Mouse (Mus musculus): ENCODE data around the gene Zmynd8.

Zmynd8 gene

DNA sequence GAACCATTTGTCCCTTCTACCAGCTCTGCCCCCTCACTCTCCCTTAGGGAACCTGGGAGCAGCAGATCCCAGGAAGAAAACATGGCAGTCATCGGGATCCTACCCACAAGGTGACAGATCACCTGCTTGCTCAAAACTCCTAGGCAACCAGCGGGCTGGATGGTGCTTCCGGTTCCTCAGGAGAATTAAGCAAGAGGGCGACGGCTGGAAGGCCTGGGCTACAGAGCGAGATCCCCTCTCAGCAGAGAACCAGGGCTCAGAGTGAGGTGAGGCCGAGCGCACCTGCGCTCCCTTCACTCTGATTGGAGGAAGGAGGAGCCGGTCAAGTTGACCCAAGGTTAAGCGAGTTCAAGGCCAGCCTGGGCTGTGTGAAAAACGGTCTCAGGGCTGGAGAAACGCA, 2.6 kb downstream of the Zmynd8 start:
- no peak for DNase-seq (ENCODE audit: low spot score)

DNA sequence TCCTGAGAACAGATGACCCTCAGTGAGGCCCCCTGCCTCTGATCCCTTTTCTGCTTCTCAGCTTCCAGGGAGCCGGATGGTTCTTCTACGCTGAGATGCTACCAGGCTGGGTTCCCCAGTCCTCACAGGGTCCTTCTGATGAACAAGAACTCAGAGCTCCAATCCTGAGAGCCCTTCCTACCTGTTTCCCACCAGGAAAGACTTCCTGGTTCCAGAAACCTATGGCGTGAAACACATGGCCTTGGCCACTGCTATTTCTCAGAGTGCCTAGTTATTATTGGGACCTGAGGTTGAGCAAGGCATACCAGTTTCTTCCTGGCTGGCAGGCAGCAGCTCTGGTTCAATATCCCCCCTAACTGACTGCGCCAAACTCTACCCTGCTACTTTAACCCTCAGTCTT, 3.1 kb downstream of the Zmynd8 start:
- no peak for DNase-seq (ENCODE audit: low spot score)

DNA sequence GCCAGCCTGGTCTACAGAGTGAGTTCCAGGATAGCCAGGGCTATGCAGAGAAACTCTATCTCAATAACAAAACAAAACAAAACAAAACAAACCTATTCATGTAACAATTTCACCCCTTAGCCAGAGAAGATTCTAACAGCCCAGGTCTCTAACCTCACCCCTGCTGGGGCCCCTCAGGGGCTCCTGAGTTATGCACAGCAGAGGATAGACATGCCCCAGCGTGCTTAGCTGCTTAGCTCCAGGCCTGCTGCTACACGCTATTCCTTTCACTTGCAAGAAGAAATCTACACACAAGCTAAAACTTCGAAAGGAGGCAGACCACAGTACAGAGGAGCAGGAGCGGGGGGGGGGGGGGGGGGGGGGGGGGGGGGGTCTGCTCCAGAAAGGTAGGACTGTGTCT, 4.3 kb downstream of the Zmynd8 start:
- DNase-seq (ENCODE audit: low spot score), result no peak

DNA sequence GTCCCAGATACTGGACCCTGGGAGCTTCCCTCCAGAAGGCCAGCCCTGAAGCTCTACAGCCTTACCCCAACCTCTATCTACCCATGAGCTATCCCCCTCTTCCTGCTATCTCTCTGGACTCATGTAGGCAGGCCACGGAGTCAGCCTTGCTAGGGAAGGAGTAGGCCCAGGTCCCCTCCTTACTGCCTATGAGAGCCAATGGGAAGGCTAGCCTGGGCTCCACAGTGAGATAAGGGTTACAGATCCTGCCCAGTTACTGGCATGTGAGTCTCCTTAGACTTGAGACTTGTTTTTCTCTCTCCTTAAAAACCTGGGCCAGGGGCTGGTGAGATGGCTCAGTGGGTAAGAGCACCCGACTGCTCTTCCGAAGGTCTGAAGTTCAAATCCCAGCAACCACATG, 5.6 kb downstream of the Zmynd8 start:
- no peak for DNase-seq (ENCODE audit: low spot score)

DNA sequence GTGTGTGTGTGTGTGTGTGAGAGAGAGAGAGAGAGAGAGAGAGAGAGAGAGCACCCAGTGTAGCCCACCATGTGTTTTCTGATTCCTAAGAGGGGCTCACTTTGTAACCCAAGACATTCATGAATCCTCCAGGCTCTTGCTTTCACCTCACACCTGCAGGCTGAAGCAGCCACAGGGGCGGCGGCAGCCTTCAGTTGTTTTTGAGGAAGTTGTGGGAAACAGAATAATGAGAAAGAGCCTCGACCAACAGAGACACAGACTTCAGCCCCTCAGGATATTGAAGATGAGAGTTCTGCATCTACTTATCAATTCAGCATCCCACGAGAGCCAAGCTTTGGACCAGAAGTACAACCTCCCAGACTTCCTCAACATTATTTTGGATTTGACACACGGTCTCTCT, 6.2 kb downstream of the Zmynd8 start:
- no peak for DNase-seq (ENCODE audit: low spot score)

DNA sequence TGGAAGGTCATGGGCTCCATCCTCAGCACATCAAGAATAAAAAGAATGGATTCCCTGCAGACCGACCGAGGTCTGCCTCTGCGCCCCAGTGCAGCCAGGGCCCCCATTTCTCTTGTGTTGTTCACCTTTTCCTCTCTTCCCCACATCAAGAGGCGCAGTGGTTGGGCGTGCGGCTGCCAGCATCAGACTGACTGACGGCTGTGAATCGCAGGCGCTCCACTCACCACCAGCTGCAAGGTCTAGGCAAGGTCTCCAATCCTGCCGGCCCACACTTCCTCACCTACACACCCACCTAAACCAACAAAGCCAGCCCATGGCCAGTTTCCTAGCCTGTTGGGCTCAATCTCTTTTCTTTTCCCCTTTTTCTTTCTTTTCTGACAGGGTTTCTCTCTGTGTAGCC, 8.4 kb downstream of the Zmynd8 start:
- DNase-seq (ENCODE audit: low spot score), result no peak

DNA sequence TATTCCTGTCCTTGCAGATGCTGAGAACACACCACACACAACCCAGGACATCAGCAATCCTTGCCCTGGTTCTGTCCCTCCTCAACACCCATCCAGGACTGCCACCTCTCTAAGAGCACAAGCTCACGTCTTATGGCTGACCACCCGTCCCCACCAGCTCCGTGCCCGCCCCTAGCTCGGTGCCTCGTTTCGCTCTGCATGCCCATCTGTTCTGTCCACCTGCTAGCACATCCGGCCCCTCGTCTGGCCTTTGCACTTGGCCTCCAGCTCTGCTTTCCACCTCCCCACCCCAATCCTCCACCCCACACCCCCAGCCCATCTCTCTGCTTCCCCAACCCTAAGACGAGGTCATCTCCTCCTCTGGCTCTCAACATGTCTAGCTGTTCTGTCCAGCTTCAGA, 8.9 kb downstream of the Zmynd8 start:
- no peak for DNase-seq (ENCODE audit: low spot score)

DNA sequence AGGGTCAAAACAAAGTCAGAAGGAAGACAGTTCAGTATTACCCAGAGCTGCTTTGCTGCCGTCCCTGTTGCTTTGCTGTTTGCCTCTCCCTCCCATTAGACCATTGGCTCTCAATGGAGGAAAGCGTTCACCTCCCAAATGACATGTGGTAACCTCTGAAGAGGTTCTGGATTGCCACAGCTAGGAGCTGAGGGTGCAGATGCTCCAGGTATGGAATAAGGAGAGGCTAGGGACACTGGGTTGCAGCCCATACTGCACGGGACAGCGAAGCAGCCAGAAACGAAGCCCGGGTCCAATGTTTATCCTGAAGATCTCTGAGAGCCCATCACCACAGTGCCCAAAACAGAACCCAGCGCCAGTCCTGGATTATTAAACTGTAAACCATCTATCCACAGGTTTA, 9.6 kb downstream of the Zmynd8 start:
- no peak for DNase-seq (ENCODE audit: low spot score)

DNA sequence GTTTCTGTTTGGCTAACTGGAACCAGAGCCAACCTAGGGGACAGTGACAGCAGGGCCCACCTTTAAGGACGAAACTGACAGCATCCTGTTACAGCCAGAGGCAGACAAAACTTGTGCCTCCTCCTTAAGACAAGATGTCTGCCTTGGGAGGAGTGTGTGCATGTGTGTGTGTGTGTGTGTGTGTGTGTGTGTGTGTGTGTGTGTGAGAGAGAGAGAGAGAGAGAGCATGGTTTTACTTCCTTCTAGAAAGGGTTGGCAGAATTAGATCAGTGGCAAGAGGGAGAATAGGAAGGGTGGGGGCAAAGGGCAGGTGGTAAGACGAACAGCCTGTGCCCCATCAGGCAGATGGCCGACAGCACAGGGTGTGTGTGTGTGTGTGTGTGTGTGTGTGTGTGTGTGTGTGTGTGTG, 10.0 kb downstream of the Zmynd8 start:
- DNase-seq (ENCODE audit: low spot score), result no peak

DNA sequence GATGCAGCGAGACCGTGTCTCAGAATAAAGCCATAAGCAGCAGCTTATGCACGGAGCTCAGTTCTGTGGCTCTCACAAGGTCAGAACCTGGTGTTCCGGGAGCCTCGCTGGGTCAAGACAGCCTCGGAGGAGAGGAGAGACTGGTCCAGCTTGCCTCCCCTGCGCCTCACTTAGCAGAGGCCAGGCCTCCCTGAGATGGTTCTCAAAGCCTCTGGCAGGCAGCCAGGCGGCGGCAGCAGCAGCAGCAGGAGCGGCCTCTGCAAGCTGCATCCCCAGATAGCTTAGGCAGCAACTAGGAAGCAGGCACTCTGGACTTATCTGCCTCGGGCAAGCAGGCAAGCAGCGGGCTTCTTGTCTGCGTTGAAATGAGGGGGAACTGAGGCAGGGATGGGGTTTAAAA, 10.4 kb downstream of the Zmynd8 start:
- peak; percentile 71 for DNase-seq (ENCODE audit: low spot score)

DNA sequence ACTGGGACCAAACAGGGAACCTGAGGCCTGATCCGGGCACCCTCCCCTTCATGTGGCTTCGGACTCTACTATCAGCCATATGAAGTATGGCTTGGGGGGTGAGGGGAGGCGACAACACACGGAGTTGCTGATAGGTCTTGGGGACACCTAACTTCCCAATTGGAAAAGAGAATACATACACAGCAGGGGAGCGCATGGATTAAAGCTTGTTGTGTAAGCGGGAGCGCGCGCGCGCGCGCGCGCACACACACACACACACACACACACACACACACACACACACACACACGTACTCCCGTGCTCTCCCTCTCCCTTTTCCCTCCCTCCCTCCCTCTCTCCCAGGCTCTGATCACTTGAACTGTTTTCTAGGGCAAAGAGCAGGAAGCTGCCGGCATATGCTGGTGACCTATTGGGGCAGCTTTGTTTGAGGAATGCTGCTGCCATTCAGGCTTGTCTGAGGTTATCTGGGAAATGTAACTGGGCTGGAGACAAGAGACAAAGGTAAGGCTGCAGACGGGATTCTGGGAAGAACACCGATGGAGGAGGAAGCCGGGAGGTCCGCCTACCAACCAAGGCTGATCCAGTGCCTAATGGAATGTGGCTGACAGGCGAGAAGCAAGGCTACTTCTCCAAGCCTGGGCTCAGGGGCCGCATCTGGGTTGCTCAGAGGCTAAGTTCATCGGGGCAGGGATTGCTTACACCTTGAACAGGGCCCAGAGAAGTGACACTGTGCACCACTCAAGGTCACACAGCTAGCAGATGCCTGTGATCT, 11.8 kb downstream of the Zmynd8 start:
- DNase-seq (ENCODE audit: low spot score), result peak; percentile 69

DNA sequence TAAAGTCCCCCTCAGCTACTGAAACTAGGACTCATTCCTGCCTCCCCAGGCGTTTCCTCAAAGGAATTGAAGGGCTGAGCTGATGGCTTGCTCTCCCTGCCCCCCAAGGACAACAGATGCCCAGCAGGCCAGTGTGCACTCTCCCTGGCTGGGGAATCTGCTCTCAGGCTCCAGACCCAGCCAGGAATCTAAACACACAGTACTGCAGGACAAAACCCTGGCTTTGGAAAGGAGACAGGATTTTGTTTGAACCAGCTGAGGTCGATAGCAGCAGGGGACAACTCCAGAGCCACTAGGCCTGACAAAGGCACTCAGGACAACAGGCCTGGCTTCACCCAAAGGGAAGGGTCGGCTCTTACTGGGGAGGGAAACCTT, 12.3 kb downstream of the Zmynd8 start:
- DNase-seq (ENCODE audit: low spot score), result peak; percentile 51

DNA sequence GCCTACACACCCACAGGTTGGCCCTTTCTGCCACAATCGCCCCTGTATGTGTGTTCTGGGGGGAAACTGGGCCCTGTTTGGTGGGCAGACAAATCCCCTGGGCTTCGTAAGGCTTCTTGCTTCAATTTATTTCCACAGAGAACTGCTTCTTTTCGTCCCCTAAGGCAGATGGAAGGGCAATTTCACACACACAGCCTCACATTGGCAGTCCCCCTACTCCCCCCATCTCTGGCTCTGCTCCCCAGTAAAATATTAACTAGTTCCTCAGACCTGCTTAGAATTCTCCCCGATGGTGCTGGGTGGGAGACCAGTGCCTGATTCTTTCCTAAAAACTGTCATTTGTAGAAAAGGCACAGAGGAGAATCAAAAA, 12.9 kb downstream of the Zmynd8 start:
- DNase-seq (ENCODE audit: low spot score), result no peak

DNA sequence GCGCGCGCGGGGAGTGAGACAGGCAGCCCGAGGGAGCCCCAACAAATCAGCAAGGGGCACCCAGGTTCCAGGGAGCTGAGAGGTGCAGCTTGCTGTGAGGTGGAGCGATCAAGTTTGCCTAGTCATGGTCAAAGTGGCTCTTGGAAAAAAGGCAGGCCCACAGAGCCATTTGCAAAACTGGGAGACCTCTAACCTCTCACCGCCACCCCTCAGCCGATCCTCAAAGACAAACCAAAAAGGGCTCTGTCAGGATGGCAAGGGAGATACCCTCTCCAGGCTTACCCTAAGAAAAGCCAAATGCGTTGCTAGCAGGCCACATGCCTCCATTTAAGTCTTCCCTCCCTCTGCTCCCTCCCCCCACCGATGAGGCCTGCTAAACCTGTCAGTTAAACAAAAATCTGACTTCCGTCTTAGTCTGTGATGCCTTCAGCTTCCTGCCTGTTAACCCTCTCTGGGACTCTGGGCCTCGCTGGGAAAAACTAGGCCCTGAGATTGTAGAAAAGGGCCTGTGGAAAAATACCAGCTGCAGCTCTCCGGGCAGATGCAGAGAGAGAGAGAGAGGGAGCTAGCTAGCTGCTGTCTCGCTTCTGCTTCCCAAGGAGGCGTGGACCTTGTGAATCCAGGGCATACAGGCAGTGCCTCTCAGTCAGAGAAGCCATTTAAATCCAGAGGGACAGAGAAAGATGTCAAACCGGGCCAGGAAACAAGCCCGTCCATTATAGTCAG, 13.4 kb downstream of the Zmynd8 start:
- peak; percentile 67 for DNase-seq (ENCODE audit: low spot score)

DNA sequence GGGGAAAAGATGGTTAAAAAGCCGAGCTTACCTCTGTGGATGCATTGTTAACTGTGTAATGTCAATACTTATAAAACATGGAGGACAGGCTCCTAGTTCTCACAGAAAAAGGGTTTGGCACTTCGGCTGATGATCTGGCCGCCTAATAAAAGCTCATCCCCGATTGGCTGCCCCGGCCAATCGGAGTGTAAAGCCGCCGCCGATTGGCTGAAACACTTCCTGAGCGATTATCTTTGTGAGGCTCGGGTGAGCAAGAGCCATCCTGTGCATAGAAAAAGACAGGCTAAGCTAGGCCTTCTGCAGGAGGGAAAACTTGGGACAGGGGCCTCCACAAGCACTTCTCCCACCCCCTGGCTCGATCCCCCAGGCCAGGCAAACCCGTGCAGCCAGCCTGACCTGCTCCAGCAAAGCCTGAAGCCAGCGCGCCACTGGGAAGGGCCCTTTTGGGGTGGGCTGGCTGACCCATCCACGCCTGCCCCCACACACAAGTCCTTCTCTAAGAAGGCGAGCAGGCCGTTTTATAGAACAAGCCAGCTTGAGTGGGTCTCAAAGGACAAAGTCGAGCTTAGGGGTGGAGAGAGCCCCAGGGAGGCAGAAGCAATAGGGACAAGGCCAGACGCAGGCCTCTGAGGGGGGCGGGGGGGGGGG, 14.1 kb downstream of the Zmynd8 start:
- peak; percentile 98 for DNase-seq (ENCODE audit: low spot score)

DNA sequence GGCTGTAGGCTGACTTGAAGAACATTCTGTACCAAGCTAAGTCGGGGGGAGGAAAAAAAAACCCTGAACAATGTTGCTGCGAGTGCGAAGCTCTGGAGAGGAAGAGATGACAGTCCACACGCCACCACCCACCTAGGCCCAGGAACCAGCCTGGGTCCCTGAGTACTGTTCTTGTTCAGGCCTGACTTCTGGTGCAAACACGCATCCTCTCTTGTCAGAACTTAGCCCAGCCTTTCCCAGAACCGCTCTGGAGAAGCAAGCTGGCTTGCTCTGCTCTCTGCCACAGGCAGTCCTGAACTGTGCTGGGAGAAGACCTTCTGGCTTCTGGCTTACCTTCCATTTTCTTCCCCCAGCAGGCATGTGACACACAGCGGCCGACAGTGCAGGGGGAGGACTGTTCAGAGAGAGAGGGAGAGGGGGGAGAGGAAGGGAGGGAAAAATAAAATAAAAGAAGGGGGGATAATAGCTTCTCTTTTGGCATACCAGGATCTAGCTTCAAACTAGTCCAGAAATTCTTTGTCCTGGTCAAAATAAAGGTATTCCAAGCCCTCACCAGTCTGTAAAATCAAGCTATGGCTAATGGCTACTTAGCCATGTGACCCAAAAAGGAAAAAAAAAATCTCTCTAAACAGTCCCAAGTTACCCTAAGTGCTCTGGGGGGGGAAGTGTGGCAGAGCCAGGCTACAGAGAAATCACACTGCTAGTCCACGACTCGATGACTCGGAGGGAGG, 14.8 kb downstream of the Zmynd8 start:
- DNase-seq (ENCODE audit: low spot score), result no peak

DNA sequence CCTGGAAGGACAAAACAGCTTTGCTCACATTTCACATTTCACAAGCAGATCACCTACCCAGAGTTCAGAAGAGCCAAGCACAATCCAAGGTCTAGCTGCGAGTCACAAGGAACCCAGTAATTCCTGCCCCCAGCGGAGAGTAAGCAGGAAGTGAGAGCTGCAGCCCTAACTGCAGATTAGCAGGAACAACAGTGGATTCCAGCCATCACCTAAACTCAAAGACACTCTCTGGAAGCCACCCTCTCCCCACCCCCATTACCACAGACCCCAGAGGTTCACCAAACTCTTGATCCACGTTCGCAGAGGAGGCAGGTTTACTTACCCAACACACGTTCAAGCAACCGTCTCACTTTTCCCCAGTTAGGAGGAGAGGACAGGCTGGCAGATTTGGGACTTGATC, 15.8 kb downstream of the Zmynd8 start:
- DNase-seq (ENCODE audit: low spot score), result no peak

DNA sequence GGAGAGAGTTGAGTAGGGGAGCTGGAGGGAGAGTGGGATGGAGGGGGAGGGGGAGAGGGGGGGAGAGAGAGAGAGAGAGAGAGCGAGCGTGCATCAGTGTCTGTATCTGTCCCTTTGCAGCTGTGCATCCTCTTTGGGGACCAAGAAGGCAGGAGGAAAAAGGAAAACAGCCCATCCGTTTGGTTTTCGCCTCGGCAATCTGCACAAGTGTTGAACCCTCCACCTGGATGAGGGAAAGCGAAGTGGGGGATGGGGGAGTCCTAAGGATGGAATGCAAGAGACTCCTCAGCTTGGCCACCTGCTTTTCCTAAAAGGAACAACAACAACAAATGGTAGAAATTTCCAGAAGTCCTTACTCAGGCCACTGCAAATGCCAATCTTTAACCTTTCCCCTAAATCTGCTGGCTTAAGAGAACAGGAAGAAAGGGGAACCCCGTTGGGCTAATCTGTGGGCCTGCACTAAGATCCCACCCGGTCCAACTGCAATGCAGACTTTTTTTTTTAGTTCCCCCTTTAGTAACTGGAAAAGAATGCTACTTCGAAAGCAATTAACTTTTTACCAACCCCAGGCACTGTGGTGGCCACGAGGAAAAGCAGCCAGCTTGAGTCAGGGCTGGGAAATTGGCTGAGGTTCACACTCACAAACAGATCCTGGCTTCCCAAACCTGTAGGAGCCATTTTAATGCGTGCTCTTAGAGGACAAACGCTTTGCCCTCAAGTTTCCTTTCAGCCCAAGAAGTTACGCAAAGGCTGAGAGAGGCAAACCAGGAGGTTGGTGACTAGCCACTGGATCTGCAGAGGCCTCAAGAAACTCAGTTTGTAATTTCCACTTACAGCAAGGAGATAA, 17.0 kb downstream of the Zmynd8 start:
- DNase-seq (ENCODE audit: low spot score), result no peak

DNA sequence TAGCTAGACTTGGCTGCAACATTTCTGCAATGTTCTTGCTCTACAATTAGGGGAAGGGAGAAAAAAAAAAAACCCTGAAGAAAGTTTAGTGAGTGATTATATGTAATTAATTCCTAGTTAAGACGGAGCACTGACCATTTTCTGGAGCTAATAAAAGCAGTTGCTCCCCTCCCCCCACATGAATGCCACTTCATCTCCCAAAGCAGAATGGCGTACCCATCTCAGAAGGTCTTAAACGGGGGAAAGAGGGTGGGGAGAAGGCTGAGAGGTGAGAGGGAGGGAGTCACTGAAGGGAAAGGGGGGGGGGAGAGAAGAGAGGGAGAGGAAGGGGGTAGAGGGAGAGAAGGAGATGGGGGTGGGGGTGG, 17.6 kb downstream of the Zmynd8 start:
- DNase-seq (ENCODE audit: low spot score), result no peak

DNA sequence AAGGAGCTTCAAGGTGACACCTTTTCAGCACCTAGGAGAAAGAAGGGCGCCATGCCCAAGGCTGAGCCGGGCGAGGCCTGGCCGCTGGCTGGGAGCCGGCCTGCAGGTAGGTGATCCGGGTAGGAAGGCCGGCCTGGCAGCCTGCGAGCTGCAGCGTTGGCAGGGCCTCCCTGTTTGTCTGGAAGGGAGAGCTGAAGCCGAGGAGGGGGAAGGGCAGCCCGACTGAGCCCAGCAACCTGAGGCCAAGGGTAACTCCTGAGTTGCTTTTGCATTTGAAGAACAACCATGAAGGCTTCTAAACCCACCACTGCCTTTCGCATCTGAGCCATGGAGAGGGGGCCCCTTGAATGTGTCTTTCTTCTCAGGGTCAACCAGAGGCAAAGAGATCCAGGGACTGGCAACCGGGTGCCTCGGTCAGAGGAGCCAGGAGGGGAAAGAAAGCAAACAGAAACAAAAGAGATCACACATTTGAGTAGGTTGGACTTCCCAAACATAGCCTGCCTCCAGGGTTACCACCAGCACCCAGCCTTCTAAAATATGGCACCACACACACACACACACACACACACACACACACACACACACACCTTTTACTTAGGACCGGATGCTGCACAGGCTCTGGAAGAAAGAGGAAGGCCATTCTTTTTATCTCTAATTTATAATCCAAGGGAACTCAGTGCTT, 18.2 kb downstream of the Zmynd8 start:
- DNase-seq (ENCODE audit: low spot score), result no peak
